Mouse (Mus musculus) limb, embryonic 15.5 days (tissue): ENCODE measurements at regions not wholly inside any gene's neighbourhood (a gene's known extent, or its start where the extent isn't known, plus 50 kb on each side); places are given as distances from the start of the nearest gene placed in this dataset.
A peak's percentile ranks its signal among the peaks of the same experiment; 100 is the strongest.

Source experiments
- ATAC-seq: fragments of 200-750 bp; cut with Nextera tagmentation; 2 replicates; pipeline ENCODE4 v1.8.0; 2017; ENCODE audit warnings: low read depth, moderate TSS enrichment; ENCODE audit not compliant: insufficient number of reproducible peaks, low FRiP score, low TSS enrichment
- H3K27ac ChIP-seq: fragments of 300-500 bp; sonication (generic); 2 replicates; pipeline ENCODE4 v1.5.1; 2015; ENCODE audit warnings: moderate library complexity, mild to moderate bottlenecking, inconsistent platforms
- H3K27me3 ChIP-seq: fragments of 300-500 bp; sonication (generic); 2 replicates; pipeline ENCODE4 v1.6.1; 2015; ENCODE audit warnings: inconsistent platforms
- H3K36me3 ChIP-seq: fragments of 300-500 bp; sonication (generic); 2 replicates; pipeline ENCODE4 v1.6.1; 2015; ENCODE audit warnings: inconsistent platforms
- H3K4me1 ChIP-seq: fragments of 300-500 bp; sonication (generic); 2 replicates; pipeline ENCODE4 v1.6.1; 2015; ENCODE audit warnings: inconsistent platforms
- H3K4me2 ChIP-seq: fragments of 300-500 bp; sonication (generic); 2 replicates; pipeline ENCODE4 v1.6.1; 2015; ENCODE audit warnings: mild to moderate bottlenecking, inconsistent platforms
- H3K4me3 ChIP-seq: fragments of 300-500 bp; sonication (generic); 2 replicates; pipeline ENCODE4 v1.5.1; 2015; ENCODE audit warnings: mild to moderate bottlenecking, inconsistent platforms
- H3K9ac ChIP-seq: fragments of 300-500 bp; sonication (generic); 2 replicates; pipeline ENCODE4 v1.6.1; 2015; ENCODE audit warnings: inconsistent platforms
- H3K9me3 ChIP-seq: fragments of 300-500 bp; sonication (generic); 2 replicates; pipeline ENCODE4 v1.6.1; 2016; ENCODE audit warnings: inconsistent platforms
- WGBS: fragments of 180-500 bp; shearing (Covaris S2); methylation state at CpG from one replicate; pipeline ENCODE4 v1.1.7; 2015; 5-methylcytosine and 5-hydroxymethylcytosine counted together

DNA sequence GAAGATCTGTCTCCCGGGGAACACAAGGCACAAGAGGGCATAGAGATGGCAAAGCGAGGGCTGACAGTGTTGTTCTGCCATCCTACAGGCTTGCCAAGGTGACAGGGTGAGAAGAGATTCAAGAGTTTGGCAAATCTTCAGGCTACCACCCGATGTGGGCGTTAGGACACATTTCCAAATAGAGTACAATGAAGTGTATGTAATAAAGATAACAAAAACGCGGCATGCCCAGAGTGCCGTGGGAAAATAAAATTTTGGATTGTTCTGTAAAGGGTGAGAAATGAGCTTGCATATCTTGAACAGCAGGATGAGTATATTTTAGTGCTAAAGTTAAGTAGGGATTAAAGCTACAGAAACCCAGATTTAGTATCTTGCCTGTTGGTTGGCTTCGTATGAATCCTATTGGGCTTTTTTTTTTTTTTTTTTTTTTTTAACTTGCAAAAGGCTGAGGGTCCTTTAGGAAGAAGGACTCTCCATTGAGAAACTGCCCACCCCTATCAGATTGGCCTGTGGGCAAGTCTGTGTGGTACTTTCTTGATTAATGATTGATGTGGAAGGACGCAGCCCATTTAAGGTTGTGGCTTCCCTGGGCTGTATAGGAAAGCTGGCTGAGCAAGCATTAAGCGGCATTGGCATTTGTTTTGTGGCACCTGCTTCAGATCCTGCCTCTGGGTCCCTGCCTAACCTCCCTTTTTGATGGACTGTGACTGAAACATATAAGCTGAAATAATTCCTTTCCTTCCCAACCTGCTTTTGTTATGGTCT is 131.7 kb upstream of the Marcks start:
- Histone ChIP-seq H3K27ac (no peak overlapping the region), H3K9ac (no peak overlapping the region), H3K36me3 (no peaks in the 10 kb centered on the region), H3K4me2 (no peak overlapping the region), H3K4me1 (no peaks in the 10 kb centered on the region), H3K4me3 (no peak overlapping the region), H3K9me3 (no peaks in the 10 kb centered on the region), H3K27me3 (no peaks in the 10 kb centered on the region)
- WGBS: 86% methylated on average over 10 of the region's 10 CpGs
- ATAC-seq: no peak

- no peaks in the 10 kb centered on the region for H3K9me3 ChIP-seq
- no peaks in the 10 kb centered on the region for H3K36me3 ChIP-seq
- no peak for ATAC-seq
- WGBS: 62% methylated on average over 1 of the region's 1 CpGs
- H3K4me3 ChIP-seq: no peak overlapping the region
- H3K27me3 ChIP-seq: no peaks in the 10 kb centered on the region
- no peaks in the 10 kb centered on the region for H3K4me1 ChIP-seq
- no peak overlapping the region for H3K9ac ChIP-seq
- no peak overlapping the region for H3K4me2 ChIP-seq
- no peak overlapping the region for H3K27ac ChIP-seq
These were observed 128.2 kb upstream of the Marcks start for GRCm38 (mm10) chr10:37266909-37267308.

DNA sequence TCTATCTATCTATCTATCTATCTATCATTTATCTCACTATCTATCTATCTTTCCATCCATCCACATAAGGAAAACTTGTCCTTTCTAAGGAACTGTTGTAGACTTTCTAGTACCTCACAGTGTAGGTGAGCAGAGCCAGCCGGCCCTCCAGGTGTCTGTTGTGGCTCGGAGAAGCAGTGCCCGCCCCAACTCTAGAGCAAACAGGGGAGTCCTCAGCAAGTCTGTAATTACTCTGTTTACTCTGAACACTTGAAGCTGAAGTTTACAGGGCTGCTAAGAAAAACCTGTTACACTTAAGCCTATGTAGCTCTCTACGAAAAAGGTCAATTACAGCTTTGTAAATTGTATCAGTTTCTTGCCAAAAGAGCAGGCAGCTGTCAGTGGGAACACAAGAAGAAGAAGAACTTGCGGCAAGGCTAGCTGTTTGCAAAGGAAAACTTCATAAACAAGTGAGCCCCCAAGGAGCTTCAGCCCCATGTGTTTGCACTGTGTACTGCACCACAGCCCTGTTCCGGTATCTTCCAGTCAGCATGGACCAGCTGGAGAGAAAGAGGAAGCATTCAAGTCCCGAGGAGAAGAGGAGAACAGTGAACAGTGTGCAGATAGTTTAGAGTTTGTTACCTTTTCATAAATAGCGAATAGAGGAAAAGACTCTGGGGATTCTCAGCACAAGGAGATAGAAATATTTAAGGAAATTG is 122.2 kb upstream of the Marcks start:
- Histone ChIP-seq H3K4me2 (no peak overlapping the region), H3K27ac (no peak overlapping the region), H3K9me3 (no peaks in the 10 kb centered on the region), H3K27me3 (no peaks in the 10 kb centered on the region), H3K9ac (no peak overlapping the region), H3K36me3 (no peaks in the 10 kb centered on the region), H3K4me3 (no peak overlapping the region), H3K4me1 (no peaks in the 10 kb centered on the region; the same call in 1 of the 2 replicates)
- no peak for ATAC-seq
- WGBS: 55% methylated on average over 8 of the region's 8 CpGs

GRCm38 (mm10) chr10:37259186-37259585 is 120.5 kb upstream of the Marcks start:
- Histone ChIP-seq H3K27me3 (no peaks in the 10 kb centered on the region), H3K4me1 (no peaks in the 10 kb centered on the region; the same call in 1 of the 2 replicates), H3K9ac (no peak overlapping the region), H3K9me3 (no peaks in the 10 kb centered on the region), H3K4me2 (no peak overlapping the region), H3K4me3 (no peak overlapping the region), H3K27ac (no peak overlapping the region), H3K36me3 (no peaks in the 10 kb centered on the region)
- 93% methylated on average over 3 of the region's 3 CpGs for WGBS
- ATAC-seq: no peak

DNA sequence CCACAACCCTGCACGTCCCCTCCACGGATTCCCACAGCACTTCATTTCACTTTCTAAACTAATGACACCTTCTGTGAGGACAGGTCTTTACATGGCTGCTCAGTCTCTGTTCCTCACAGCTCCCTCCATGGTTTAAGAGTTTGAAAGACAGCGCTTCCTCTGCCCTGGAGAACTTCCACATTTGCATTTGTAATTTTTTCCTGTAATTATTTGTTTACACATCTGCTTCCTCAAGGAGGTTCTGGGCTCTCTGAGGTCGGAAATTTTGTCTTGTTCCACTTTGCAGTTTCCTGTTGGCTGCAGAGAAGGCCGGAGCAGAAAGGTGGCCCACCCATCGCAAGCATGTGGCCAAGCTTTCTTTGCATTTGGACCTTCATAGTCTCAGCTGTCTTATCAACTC is 118.8 kb upstream of the Marcks start:
- no peaks in the 10 kb centered on the region; the same call in 1 of the 2 replicates for H3K4me1 ChIP-seq
- no peaks in the 10 kb centered on the region for H3K36me3 ChIP-seq
- WGBS: 74% methylated on average over 6 of the region's 6 CpGs
- no peaks in the 10 kb centered on the region for H3K27me3 ChIP-seq
- no peak overlapping the region for H3K4me3 ChIP-seq
- H3K4me2 ChIP-seq: no peak overlapping the region
- ATAC-seq: no peak
- H3K9me3 ChIP-seq: no peaks in the 10 kb centered on the region
- no peak overlapping the region for H3K9ac ChIP-seq
- H3K27ac ChIP-seq: no peak overlapping the region

GRCm38 (mm10) chr10:37250934-37251521 is 112.3 kb upstream of the Marcks start:
- Histone ChIP-seq H3K4me1 (peaks cover 12% of the 10 kb centered on the region), H3K4me3 (no peak overlapping the region), H3K4me2 (no peak overlapping the region), H3K9me3 (no peaks in the 10 kb centered on the region), H3K27me3 (no peaks in the 10 kb centered on the region), H3K36me3 (no peaks in the 10 kb centered on the region), H3K27ac (peak overlapping the region; percentile 64; the same call in 1 of the 2 replicates), H3K9ac (no peak overlapping the region)
- WGBS: 61% methylated on average over 6 of the region's 6 CpGs
- ATAC-seq: peak; percentile 69; the same call in 1 of the 2 replicates

DNA sequence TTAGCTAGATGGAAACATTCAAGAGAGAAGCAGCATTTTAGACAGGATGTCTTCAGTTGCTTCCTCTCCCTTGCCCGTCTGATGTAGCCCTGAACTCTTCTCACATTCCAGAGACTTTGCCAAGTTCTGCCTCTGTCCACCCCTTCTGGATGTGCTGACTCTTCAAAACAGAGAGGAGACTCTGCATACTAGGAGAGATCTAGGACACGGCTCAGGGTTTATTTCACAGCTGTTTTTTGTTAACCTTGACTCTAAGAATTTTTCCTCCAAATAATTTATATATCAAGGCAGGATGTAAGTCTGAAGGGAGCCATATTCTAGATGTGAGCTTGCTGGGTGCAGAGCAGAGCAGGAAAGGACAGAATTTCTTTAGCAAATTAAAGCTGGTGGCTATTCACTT is 111.4 kb upstream of the Marcks start:
- Histone ChIP-seq H3K4me1 (peaks cover 12% of the 10 kb centered on the region), H3K27ac (peak overlapping the region; percentile 64), H3K4me3 (no peak overlapping the region), H3K36me3 (no peaks in the 10 kb centered on the region), H3K9me3 (no peaks in the 10 kb centered on the region), H3K27me3 (no peaks in the 10 kb centered on the region), H3K4me2 (no peak overlapping the region), H3K9ac (no peak overlapping the region)
- ATAC-seq: no peak
- WGBS: 16% methylated on average over 2 of the region's 2 CpGs

DNA sequence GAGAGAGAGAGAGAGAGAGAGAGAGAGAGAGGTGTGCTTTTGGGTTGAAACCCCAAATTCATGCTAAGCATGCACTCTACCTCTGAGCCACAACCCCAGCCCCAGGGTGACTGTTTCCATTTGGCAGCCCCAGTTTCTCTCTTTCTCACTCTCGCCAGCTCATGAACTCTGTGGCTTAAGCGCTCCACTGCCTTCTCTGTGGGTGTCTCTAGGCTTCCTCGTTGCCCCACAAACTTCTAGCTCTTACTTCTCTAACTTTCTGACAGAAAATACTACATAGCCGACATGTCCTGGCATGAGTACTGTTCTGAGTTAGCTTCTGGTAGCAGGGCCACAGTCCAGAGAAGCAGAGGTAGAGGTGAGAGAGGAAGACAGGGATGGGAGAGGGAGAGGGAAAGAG is 110.8 kb upstream of the Marcks start:
- H3K4me3 ChIP-seq: no peak overlapping the region
- H3K27me3 ChIP-seq: no peaks in the 10 kb centered on the region
- no peaks in the 10 kb centered on the region for H3K9me3 ChIP-seq
- peak overlapping the region; percentile 38; the same call in 1 of the 2 replicates for H3K27ac ChIP-seq
- H3K4me1 ChIP-seq: peaks cover 12% of the 10 kb centered on the region
- no peak overlapping the region for H3K9ac ChIP-seq
- no peaks in the 10 kb centered on the region for H3K36me3 ChIP-seq
- H3K4me2 ChIP-seq: no peak overlapping the region
- ATAC-seq: no peak
- 54% methylated on average over 4 of the region's 4 CpGs for WGBS

- H3K27me3 ChIP-seq: no peaks in the 10 kb centered on the region
- no peak overlapping the region for H3K4me3 ChIP-seq
- no peak overlapping the region for H3K9ac ChIP-seq
- no peak for ATAC-seq
- peaks cover 12% of the 10 kb centered on the region for H3K4me1 ChIP-seq
- H3K4me2 ChIP-seq: no peak overlapping the region
- H3K36me3 ChIP-seq: no peaks in the 10 kb centered on the region
- H3K9me3 ChIP-seq: no peaks in the 10 kb centered on the region
- H3K27ac ChIP-seq: no peak overlapping the region
These were observed 108.4 kb upstream of the Marcks start for GRCm38 (mm10) chr10:37247121-37247520.

- Histone ChIP-seq H3K9me3 (no peaks in the 10 kb centered on the region), H3K4me1 (peaks cover 8% of the 10 kb centered on the region; the same call in 1 of the 2 replicates), H3K27me3 (no peaks in the 10 kb centered on the region), H3K9ac (no peak overlapping the region), H3K36me3 (no peaks in the 10 kb centered on the region), H3K4me2 (no peak overlapping the region), H3K4me3 (no peak overlapping the region), H3K27ac (peak overlapping the region; percentile 59)
- 90% methylated on average over 2 of the region's 2 CpGs for WGBS
- ATAC-seq: no peak
These were observed 104.4 kb upstream of the Marcks start for GRCm38 (mm10) chr10:37243136-37243535.

GRCm38 (mm10) chr10:37241821-37242263 is 103.1 kb upstream of the Marcks start:
- WGBS: 25% methylated on average over 4 of the region's 4 CpGs
- Histone ChIP-seq H3K9ac (no peak overlapping the region), H3K4me3 (no peak overlapping the region), H3K36me3 (no peaks in the 10 kb centered on the region), H3K27ac (peak overlapping the region; percentile 80), H3K4me2 (no peak overlapping the region), H3K27me3 (no peaks in the 10 kb centered on the region), H3K9me3 (no peaks in the 10 kb centered on the region), H3K4me1 (peaks cover 8% of the 10 kb centered on the region; the same call in 1 of the 2 replicates)
- peak; percentile 77; the same call in 1 of the 2 replicates for ATAC-seq

GRCm38 (mm10) chr10:37240634-37241033 is 101.9 kb upstream of the Marcks start:
- Histone ChIP-seq H3K27me3 (no peaks in the 10 kb centered on the region), H3K4me3 (no peak overlapping the region), H3K4me2 (no peak overlapping the region), H3K4me1 (peaks cover 8% of the 10 kb centered on the region; the same call in 1 of the 2 replicates), H3K9ac (no peak overlapping the region), H3K9me3 (no peaks in the 10 kb centered on the region), H3K27ac (peak overlapping the region; percentile 80; the same call in 1 of the 2 replicates), H3K36me3 (no peaks in the 10 kb centered on the region)
- 22% methylated on average over 4 of the region's 4 CpGs for WGBS
- 0 out of 2 replicates have a peak, but pooled peaks have one; percentile 36 for ATAC-seq
